Mouse (Mus musculus): ENCODE data around the gene Fndc7. TPM values are rescaled to one million over a fixed set of nuclear protein-coding genes. Genes with fewer than 3 reads are reported as not detected.

Fndc7 gene
- polyA plus RNA-seq, 1 experiment from 2014 or later, result 0.05 TPM

DNA sequence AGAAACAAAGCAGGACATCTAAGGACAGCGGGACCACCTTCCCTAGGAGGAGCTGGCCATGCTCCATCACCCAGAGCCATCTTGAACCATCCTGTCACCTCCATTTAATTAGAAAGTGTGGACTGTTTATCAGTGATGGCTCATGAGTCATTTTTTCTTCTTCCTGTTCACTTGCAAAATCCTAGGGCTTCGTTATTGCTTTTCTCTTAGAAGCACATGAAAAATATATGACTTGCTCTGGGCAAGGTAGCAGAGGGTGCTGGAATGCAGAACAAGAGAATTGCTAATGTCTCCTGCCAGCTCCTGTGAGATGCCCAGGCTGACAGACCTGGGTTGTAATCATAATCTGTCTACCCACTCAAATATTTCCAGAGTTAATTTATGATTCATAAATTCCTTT lies 29.0 kb downstream of the Fndc7 start:
- Histone ChIP-seq H3K27ac (ENCODE audit: low read depth, low read length) (no peak overlapping the region), H3K27me3 (replicated peaks; ENCODE audit: control insufficient read depth, insufficient read depth, low read length) (no peaks in the 10 kb centered on the region), H3K4me1 (replicated peaks; ENCODE audit: control insufficient read depth, insufficient read depth, low read length) (0 out of 2 replicates have a peak, but pooled peaks cover 2% of the 10 kb centered on the region), H3K9me3 (ENCODE audit: control insufficient read depth) (no peaks in the 10 kb centered on the region), H3K9ac (ENCODE audit: low read depth, low read length) (no peak overlapping the region), H3K4me3 (ENCODE audit: low read depth, low read length) (no peak overlapping the region), H3K4me2 (replicated peaks; ENCODE audit: low read depth) (no peak overlapping the region), H3K36me3 (ENCODE audit: control insufficient read depth, insufficient read depth) (no peaks in the 10 kb centered on the region)
- WGBS, result 67% methylated on average over 2 of the region's 2 CpGs
- TF ChIP-seq CTCF (IDR thresholded peaks at IDR 0.05; ENCODE audit: low read depth), result no peak
- no peak for ATAC-seq

GRCm38 (mm10) chr3:108858231-108858770 lies 31.5 kb downstream of the Fndc7 start:
- Histone ChIP-seq H3K27ac (ENCODE audit: low read depth, low read length) (no peak overlapping the region), H3K9me3 (ENCODE audit: control insufficient read depth) (no peaks in the 10 kb centered on the region), H3K4me2 (replicated peaks; ENCODE audit: low read depth) (no peak overlapping the region), H3K4me3 (ENCODE audit: low read depth, low read length) (no peak overlapping the region), H3K9ac (ENCODE audit: low read depth, low read length) (no peak overlapping the region), H3K27me3 (replicated peaks; ENCODE audit: control insufficient read depth, insufficient read depth, low read length) (no peaks in the 10 kb centered on the region), H3K36me3 (ENCODE audit: control insufficient read depth, insufficient read depth) (no peaks in the 10 kb centered on the region), H3K4me1 (replicated peaks; ENCODE audit: control insufficient read depth, insufficient read depth, low read length) (0 out of 2 replicates have a peak, but pooled peaks cover 2% of the 10 kb centered on the region)
- no peak for ATAC-seq
- 44% methylated on average over 7 of the region's 7 CpGs for WGBS
- peak; percentile 30; the same call in 1 of the 2 replicates for TF ChIP-seq CTCF (IDR thresholded peaks at IDR 0.05; ENCODE audit: low read depth)

GRCm38 (mm10) chr3:108857714-108858113 lies 32.1 kb downstream of the Fndc7 start:
- 76% methylated on average over 1 of the region's 1 CpGs for WGBS
- no peak for ATAC-seq

DNA sequence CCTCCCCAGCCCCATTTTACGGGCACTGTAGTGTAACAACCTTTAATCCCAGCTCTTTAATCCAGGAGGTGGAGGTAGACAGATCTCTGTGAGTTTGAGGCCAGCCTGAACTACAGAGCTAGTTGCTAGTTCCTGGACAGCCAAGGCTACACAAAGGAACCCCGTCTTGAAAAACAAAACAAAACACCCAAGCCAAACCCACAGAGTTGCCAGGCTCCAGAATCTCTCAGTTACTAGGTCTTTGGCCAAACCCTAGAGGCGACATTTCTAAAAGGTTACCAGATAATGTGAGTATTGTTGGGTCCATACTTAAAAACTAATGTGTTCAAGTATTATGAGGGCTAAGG lies 32.7 kb downstream of the Fndc7 start:
- no peaks in the 10 kb centered on the region for H3K9me3 ChIP-seq (ENCODE audit: control insufficient read depth)
- H3K4me1 ChIP-seq (replicated peaks; ENCODE audit: control insufficient read depth, insufficient read depth, low read length), result 0 out of 2 replicates have a peak, but pooled peaks cover 2% of the 10 kb centered on the region
- WGBS, result 48% methylated on average over 3 of the region's 3 CpGs
- no peaks in the 10 kb centered on the region for H3K27me3 ChIP-seq (replicated peaks; ENCODE audit: control insufficient read depth, insufficient read depth, low read length)
- no peak overlapping the region for H3K9ac ChIP-seq (ENCODE audit: low read depth, low read length)
- no peak for TF ChIP-seq CTCF (IDR thresholded peaks at IDR 0.05; ENCODE audit: low read depth)
- H3K4me2 ChIP-seq (replicated peaks; ENCODE audit: low read depth), result no peak overlapping the region
- ATAC-seq, result no peak
- H3K36me3 ChIP-seq (ENCODE audit: control insufficient read depth, insufficient read depth), result no peaks in the 10 kb centered on the region
- H3K4me3 ChIP-seq (ENCODE audit: low read depth, low read length), result no peak overlapping the region
- H3K27ac ChIP-seq (ENCODE audit: low read depth, low read length), result no peak overlapping the region

More at GRCm38 (mm10) chr3:108857714-108858113, 32.1 kb downstream of the Fndc7 start:
- H3K4me3 ChIP-seq (ENCODE audit: low read depth, low read length), result no peak overlapping the region
- no peaks in the 10 kb centered on the region for H3K9me3 ChIP-seq (ENCODE audit: control insufficient read depth)
- 0 out of 2 replicates have a peak, but pooled peaks cover 2% of the 10 kb centered on the region for H3K4me1 ChIP-seq (replicated peaks; ENCODE audit: control insufficient read depth, insufficient read depth, low read length)
- no peak overlapping the region for H3K9ac ChIP-seq (ENCODE audit: low read depth, low read length)
- H3K27ac ChIP-seq (ENCODE audit: low read depth, low read length), result no peak overlapping the region
- H3K36me3 ChIP-seq (ENCODE audit: control insufficient read depth, insufficient read depth), result no peaks in the 10 kb centered on the region
- TF ChIP-seq CTCF (IDR thresholded peaks at IDR 0.05; ENCODE audit: low read depth), result no peak
- no peaks in the 10 kb centered on the region for H3K27me3 ChIP-seq (replicated peaks; ENCODE audit: control insufficient read depth, insufficient read depth, low read length)
- no peak overlapping the region for H3K4me2 ChIP-seq (replicated peaks; ENCODE audit: low read depth)

- WGBS, result 66% methylated on average over 8 of the region's 8 CpGs
- Histone ChIP-seq H3K4me3 (ENCODE audit: low read depth, low read length) (no peak overlapping the region), H3K27ac (ENCODE audit: low read depth, low read length) (no peak overlapping the region), H3K9ac (ENCODE audit: low read depth, low read length) (no peak overlapping the region), H3K27me3 (replicated peaks; ENCODE audit: control insufficient read depth, insufficient read depth, low read length) (no peaks in the 10 kb centered on the region), H3K4me1 (replicated peaks; ENCODE audit: control insufficient read depth, insufficient read depth, low read length) (0 out of 2 replicates have a peak, but pooled peaks cover 2% of the 10 kb centered on the region), H3K36me3 (ENCODE audit: control insufficient read depth, insufficient read depth) (no peaks in the 10 kb centered on the region), H3K9me3 (ENCODE audit: control insufficient read depth) (no peaks in the 10 kb centered on the region), H3K4me2 (replicated peaks; ENCODE audit: low read depth) (no peak overlapping the region)
- TF ChIP-seq CTCF (IDR thresholded peaks at IDR 0.05; ENCODE audit: low read depth), result peak; percentile 77
- peak; percentile 52; the same call in 1 of the 2 replicates for ATAC-seq
These were observed 33.3 kb downstream of the Fndc7 start for GRCm38 (mm10) chr3:108856386-108857123.

- no peaks in the 10 kb centered on the region for H3K9me3 ChIP-seq (ENCODE audit: control insufficient read depth)
- no peak overlapping the region for H3K9ac ChIP-seq (ENCODE audit: low read depth, low read length)
- no peak overlapping the region for H3K27ac ChIP-seq (ENCODE audit: low read depth, low read length)
- H3K4me3 ChIP-seq (ENCODE audit: low read depth, low read length), result no peak overlapping the region
- 67% methylated on average over 10 of the region's 10 CpGs for WGBS
- H3K4me1 ChIP-seq (replicated peaks; ENCODE audit: control insufficient read depth, insufficient read depth, low read length), result 0 out of 2 replicates have a peak, but pooled peaks cover 2% of the 10 kb centered on the region
- no peak for ATAC-seq
- no peak overlapping the region for H3K4me2 ChIP-seq (replicated peaks; ENCODE audit: low read depth)
- no peak for TF ChIP-seq CTCF (IDR thresholded peaks at IDR 0.05; ENCODE audit: low read depth)
- no peaks in the 10 kb centered on the region for H3K27me3 ChIP-seq (replicated peaks; ENCODE audit: control insufficient read depth, insufficient read depth, low read length)
- no peaks in the 10 kb centered on the region for H3K36me3 ChIP-seq (ENCODE audit: control insufficient read depth, insufficient read depth)
These were observed 33.9 kb downstream of the Fndc7 start for GRCm38 (mm10) chr3:108855864-108856263.
